Mouse (Mus musculus): ENCODE results near the gene Zbtb48.

DNA sequence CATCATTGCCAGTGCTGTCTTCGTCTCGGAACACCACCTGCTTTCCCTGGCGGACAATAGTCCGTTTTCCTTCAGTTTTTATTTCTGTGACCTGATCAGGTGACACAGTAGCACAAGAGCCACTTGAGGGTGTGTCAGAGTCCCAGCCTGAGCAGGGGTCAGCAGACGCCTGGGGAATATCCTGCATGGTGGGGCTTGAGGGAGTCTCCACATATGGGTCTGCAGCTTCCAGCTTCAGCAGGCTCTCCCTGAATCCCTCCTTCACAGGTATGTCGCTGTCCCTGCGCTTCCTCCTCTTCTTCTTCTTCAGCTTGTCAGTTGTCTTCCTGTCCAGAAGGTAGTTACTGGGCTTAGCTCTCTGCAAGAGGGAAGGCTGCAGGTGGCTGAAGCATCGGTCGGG, 35.4 kb downstream of the Zbtb48 start:
- TF ChIP-seq CTCF (IDR thresholded peaks at IDR 0.05; ENCODE audit: extremely low read depth, insufficient read length, insufficient replicate concordance, low read depth, low read length): no peak
- TF ChIP-seq POLR2A (IDR thresholded peaks at IDR 0.05; ENCODE audit: low read depth, low read length): no peak

Measured in small intestine, adult 2 months (tissue).